Mouse (Mus musculus) MEL (cell line): ENCODE measurements around the gene Gaa.

Source experiments
- ELF1 ChIP-seq: IDR thresholded peaks from 2 replicates; pipeline ENCODE4 v1.6.1; 2014; ENCODE audit warnings: low read depth, mild to moderate bottlenecking, inconsistent platforms, low read length, improper control_type of control experiment, moderate library complexity
- MAX ChIP-seq: IDR thresholded peaks from 2 replicates; pipeline ENCODE4 v1.6.1; 2011; ENCODE audit warnings: low read length, improper control_type of control experiment
- POLR2A ChIP-seq, 2 experiments: IDR thresholded peaks; 2 replicates each; pipeline ENCODE4 v1.6.1; 2011 to 2012; ENCODE audit warnings: low read length in 2 of 2, mild to moderate bottlenecking in 2 of 2, control low read depth in 1 of 2, improper control_type of control experiment in 1 of 2, low read depth in 1 of 2, moderate library complexity in 1 of 2; ENCODE audit not compliant: control insufficient read depth in 1 of 2, insufficient read depth in 1 of 2, poor library complexity in 1 of 2
- RAD21 ChIP-seq: IDR thresholded peaks from 2 replicates; pipeline ENCODE4 v1.6.1; 2011; ENCODE audit warnings: mild to moderate bottlenecking, low read depth, low read length, improper control_type of control experiment

- no peak for TF ChIP-seq ELF1
- peak in 1 of 2 experiments; percentile 33; a peak in 1 of 4 replicates for TF ChIP-seq POLR2A (IDR thresholded peaks at IDR 0.05; ENCODE audit: control insufficient read depth in 1 of 2, insufficient read depth in 1 of 2, low read depth in 1 of 2, low read length in 2 of 2, poor library complexity in 1 of 2)
- no peak for TF ChIP-seq MAX
- no peak for TF ChIP-seq RAD21
These were observed 19.7 kb downstream of the Gaa start for GRCm38 (mm10) chr11:119287207-119287992.
